Mouse (Mus musculus) urinary bladder, adult 2 months (tissue): ENCODE data around the gene Nkx2-5. TPM values are rescaled to one million over a fixed set of nuclear protein-coding genes. Genes with fewer than 3 reads are reported as not detected.

Experiments used
- DNase-seq: peaks from one replicate; pipeline ENCODE4 v3.0.0; 2022; ENCODE audit warnings: low spot score
- polyA plus RNA-seq: library from polyadenylated mRNA; depleted of rRNA; stranded (reverse); fragments of >200 nt; gene quantifications from 2 replicates; pipeline ENCODE4 v1.2.3, GENCODE M21; 2012

The Nkx2-5 gene
- polyA plus RNA-seq, 1 experiment = not detected

- no peak for DNase-seq
These were observed 7.8 kb downstream of the Nkx2-5 start for GRCm38 (mm10) chr17:26836786-26837545.

- no peak for DNase-seq
These were observed 8.4 kb downstream of the Nkx2-5 start for GRCm38 (mm10) chr17:26836377-26836776.

GRCm38 (mm10) chr17:26835956-26836355, 8.9 kb downstream of the Nkx2-5 start:
- DNase-seq = no peak

- no peak for DNase-seq
These were observed 9.6 kb downstream of the Nkx2-5 start for GRCm38 (mm10) chr17:26834966-26835755.

GRCm38 (mm10) chr17:26834302-26834965, 10.4 kb downstream of the Nkx2-5 start:
- DNase-seq = no peak

- no peak for DNase-seq
These were observed 11.0 kb downstream of the Nkx2-5 start for GRCm38 (mm10) chr17:26833806-26834205.

- no peak for DNase-seq
These were observed 18.7 kb downstream of the Nkx2-5 start for GRCm38 (mm10) chr17:26826131-26826530.

- no peak for DNase-seq
These were observed 27.0 kb downstream of the Nkx2-5 start for GRCm38 (mm10) chr17:26817776-26818175.

- DNase-seq = no peak
These were observed 28.0 kb downstream of the Nkx2-5 start for GRCm38 (mm10) chr17:26816810-26817209.

- DNase-seq = no peak
These were observed 31.3 kb downstream of the Nkx2-5 start for GRCm38 (mm10) chr17:26813497-26813896.

GRCm38 (mm10) chr17:26812607-26813006, 32.2 kb downstream of the Nkx2-5 start:
- DNase-seq = no peak

- no peak for DNase-seq
These were observed 41.9 kb downstream of the Nkx2-5 start for GRCm38 (mm10) chr17:26802886-26803285.

- DNase-seq = no peak
These were observed 47.3 kb downstream of the Nkx2-5 start for GRCm38 (mm10) chr17:26797379-26798128.

GRCm38 (mm10) chr17:26795386-26795785, 49.4 kb downstream of the Nkx2-5 start:
- DNase-seq = no peak

- no peak for DNase-seq
These were observed 50.1 kb downstream of the Nkx2-5 start for GRCm38 (mm10) chr17:26794744-26795143.

GRCm38 (mm10) chr17:26793068-26793765, 51.6 kb downstream of the Nkx2-5 start:
- DNase-seq = no peak

- no peak for DNase-seq
These were observed 52.7 kb downstream of the Nkx2-5 start for GRCm38 (mm10) chr17:26792096-26792495.

GRCm38 (mm10) chr17:26791580-26791979, 53.2 kb downstream of the Nkx2-5 start:
- DNase-seq = no peak

GRCm38 (mm10) chr17:26790269-26791214, 54.3 kb downstream of the Nkx2-5 start:
- DNase-seq = no peak
